11 mouse cellular contexts compared by ENCODE assay signal in genomic region chr12:33129410-33129809, GRCm38 (mm10). TPM values are rescaled to one million over a fixed set of nuclear protein-coding genes. Genes with fewer than 3 reads are reported as not detected.
DNase-seq lines count a peak whose midpoint lies in the region; ATAC-seq lines count a peak whose summit lies in the region.
"Had no signal": no experiment of that assay in that cellular context is flagged by ENCODE, and none has a peak within 500 bp of the region (broad histone marks: within the 10 kb centered on the region; RNA-seq: fewer than 3 reads in every experiment).

No protein-coding gene starts in this region.

- 18% methylated on average over 4 of the region's 4 CpGs for WGBS in hindbrain, embryonic 10.5 days
- 21% methylated on average over 4 of the region's 4 CpGs for WGBS in hindbrain, embryonic 16.5 days

- ATAC-seq in hindbrain, embryonic 16.5 days, result no peak

- no peak overlapping the region for H3K27ac ChIP-seq in hindbrain, embryonic 10.5 days
- H3K27ac ChIP-seq in hindbrain, embryonic 16.5 days (ENCODE audit: low read depth, low read length), result no peak overlapping the region
- H3K27ac ChIP-seq: hindbrain, embryonic 15.5 days had no signal

- no peak overlapping the region for H3K9ac ChIP-seq in hindbrain, embryonic 16.5 days (ENCODE audit: low read depth, low read length)
- H3K9ac ChIP-seq: hindbrain, embryonic 15.5 days had no signal

- H3K9me3 ChIP-seq in hindbrain, embryonic 10.5 days, result no peaks in the 10 kb centered on the region
- no peaks in the 10 kb centered on the region for H3K9me3 ChIP-seq in hindbrain, embryonic 16.5 days (ENCODE audit: control insufficient read depth, low read length)
- H3K9me3 ChIP-seq: hindbrain, embryonic 15.5 days; megakaryocyte, embryonic 14.5 days had no signal

- H3K4me1 ChIP-seq in hindbrain, embryonic 10.5 days (replicated peaks), result peaks cover 24% of the 10 kb centered on the region
- peaks cover 11% of the 10 kb centered on the region for H3K4me1 ChIP-seq in hindbrain, embryonic 16.5 days (ENCODE audit: control insufficient read depth, insufficient read depth, low read depth, low read length)

- H3K4me3 ChIP-seq in hindbrain, embryonic 10.5 days, result no peak overlapping the region
- H3K4me3 ChIP-seq in hindbrain, embryonic 16.5 days (ENCODE audit: low read length), result no peak overlapping the region
- H3K4me3 ChIP-seq: hindbrain, embryonic 15.5 days had no signal

- no peaks in the 10 kb centered on the region for H3K36me3 ChIP-seq in hindbrain, embryonic 10.5 days
- no peaks in the 10 kb centered on the region for H3K36me3 ChIP-seq in hindbrain, embryonic 16.5 days (ENCODE audit: control insufficient read depth, insufficient read depth, low read length)
- H3K36me3 ChIP-seq: hindbrain, embryonic 15.5 days had no signal

- DNase-seq in hindbrain, embryonic 10.5 days (ENCODE audit: low spot score), result peak; percentile 35
- DNase-seq in CD4-positive helper T cell, adult 2 months (ENCODE audit: low read depth, low spot score), result peak; percentile 75
- peak; percentile 96 for DNase-seq in ZHBTc4 (ENCODE audit: low read depth, low spot score)
- peak; percentile 48 for DNase-seq in heart, postnatal 4 days
- no peak for DNase-seq in frontal cortex, postnatal 14 days (ENCODE audit: low spot score in 2 of 2)
- DNase-seq in urinary bladder, postnatal 10 days (ENCODE audit: low spot score), result no peak
- DNase-seq in cerebellum, adult 11 months, result no peak
- DNase-seq: thymus, postnatal 4 days had no signal

- no peak overlapping the region for H3K4me2 ChIP-seq in hindbrain, embryonic 16.5 days (ENCODE audit: low read length)
- H3K4me2 ChIP-seq: hindbrain, embryonic 15.5 days had no signal

- no peaks in the 10 kb centered on the region for H3K27me3 ChIP-seq in hindbrain, embryonic 10.5 days (ENCODE audit: insufficient read depth, poor library complexity, severe bottlenecking)
- no peaks in the 10 kb centered on the region for H3K27me3 ChIP-seq in hindbrain, embryonic 16.5 days (replicated peaks; ENCODE audit: control insufficient read depth, insufficient read depth, low read length)
- H3K27me3 ChIP-seq: hindbrain, embryonic 15.5 days had no signal

RNA-seq across cellular contexts. Expression of gene Atxn7l1, which starts 18.1 kb away (rescaled TPM):
- polyA plus RNA-seq in hindbrain, embryonic 10.5 days (2016; fragmentation: Nextera tagmentation; extraction: Ambion mirVana), result 11.2 and 12.7 TPM in 2 replicates
- 18.7 and 25.1 TPM in 2 replicates for polyA plus RNA-seq in hindbrain, embryonic 16.5 days (2015; fragmentation: Nextera tagmentation; extraction: Ambion mirVana)
- 10 to 100 TPM; 16.8 to 17.5 TPM for total RNA-seq in heart, postnatal 4 days (2021)

RNA-seq across cellular contexts. Expression of gene Cdhr3, which starts 36.7 kb away (rescaled TPM):
- polyA plus RNA-seq in hindbrain, embryonic 10.5 days (2016; fragmentation: Nextera tagmentation; extraction: Ambion mirVana), result 0.05 and 0.27 TPM in 2 replicates
- 0.25 and 0.40 TPM in 2 replicates for polyA plus RNA-seq in hindbrain, embryonic 16.5 days (2015; fragmentation: Nextera tagmentation; extraction: Ambion mirVana)
- not detected for total RNA-seq in heart, postnatal 4 days (2021)

Comparison
In these comparisons a context has a peak if more than half of its experiments do, and no peak if none do; other contexts are left out.
1. DNase-seq: peak in hindbrain, embryonic 10.5 days (single experiment), CD4-positive helper T cell, adult 2 months (single experiment), ZHBTc4 (single experiment) and heart, postnatal 4 days (single experiment); none in frontal cortex, postnatal 14 days (0 of 2), urinary bladder, postnatal 10 days (single experiment) and cerebellum, adult 11 months (single experiment).